Mouse (Mus musculus) limb, embryonic 12.5 days (tissue): ENCODE results near the gene Polr3gl. TPM values are rescaled to one million over a fixed set of nuclear protein-coding genes. Genes with fewer than 3 reads are reported as not detected.
"Not testable (repeated sequence)": the region's sequence is repeated elsewhere in the genome, so short reads cannot be mapped to it uniquely, and the experiment has no call there.

Experiments used
- ATAC-seq: fragments of 200-750 bp; cut with Nextera tagmentation; 2 replicates; pipeline ENCODE4 v1.8.0; 2017; ENCODE audit warnings: low read depth, moderate TSS enrichment; ENCODE audit not compliant: insufficient number of reproducible peaks, insufficient read depth, low FRiP score, low TSS enrichment
- H3K27ac ChIP-seq: fragments of 300-500 bp; sonication (generic); 2 replicates; pipeline ENCODE4 v1.5.1; 2016; ENCODE audit warnings: mild to moderate bottlenecking, moderate library complexity
- H3K27me3 ChIP-seq: fragments of 300-500 bp; sonication (generic); 2 replicates; pipeline ENCODE4 v1.6.1; 2016; ENCODE audit warnings: mild to moderate bottlenecking, moderate library complexity
- H3K36me3 ChIP-seq: fragments of 300-500 bp; sonication (generic); 2 replicates; pipeline ENCODE4 v1.6.1; 2016; ENCODE audit warnings: mild to moderate bottlenecking, moderate library complexity
- H3K4me1 ChIP-seq: fragments of 300-500 bp; sonication (generic); replicated peaks from 2 replicates; pipeline ENCODE4 v1.6.1; 2016
- H3K4me2 ChIP-seq: fragments of 300-500 bp; sonication (generic); 2 replicates; pipeline ENCODE4 v1.6.1; 2016; ENCODE audit warnings: mild to moderate bottlenecking, moderate library complexity
- H3K4me3 ChIP-seq: fragments of 300-500 bp; sonication (generic); replicated peaks from 2 replicates; pipeline ENCODE4 v1.5.1; 2016; ENCODE audit warnings: mild to moderate bottlenecking
- H3K9ac ChIP-seq: fragments of 300-500 bp; sonication (generic); replicated peaks from 2 replicates; pipeline ENCODE4 v1.6.1; 2016; ENCODE audit warnings: mild to moderate bottlenecking, moderate library complexity
- H3K9me3 ChIP-seq: fragments of 300-500 bp; sonication (generic); 2 replicates; pipeline ENCODE4 v1.6.1; 2016; ENCODE audit warnings: mild to moderate bottlenecking, moderate library complexity
- WGBS: fragments of 180-500 bp; shearing (Covaris S2); methylation state at CpG from one replicate; pipeline ENCODE4 v1.1.7; 2016; 5-methylcytosine and 5-hydroxymethylcytosine counted together
- polyA plus RNA-seq: library from polyadenylated mRNA; unstranded; fragments of >200 nt; fragmentation: Nextera tagmentation; extraction: Ambion mirVana; gene quantifications from 2 replicates; pipeline ENCODE4 v1.2.1, GENCODE M21; 2016

The Polr3gl gene
- polyA plus RNA-seq, 1 experiment from 2014 or later = 48.5 TPM

GRCm38 (mm10) chr3:96606618-96607017, 12.6 kb upstream of the Polr3gl start:
- Histone ChIP-seq H3K4me3 (no peak overlapping the region), H3K36me3 (peaks cover 13% of the 10 kb centered on the region; the same call in 1 of the 2 replicates), H3K27ac (no peak overlapping the region), H3K4me2 (no peak overlapping the region), H3K9me3 (no peaks in the 10 kb centered on the region), H3K4me1 (peaks cover 22% of the 10 kb centered on the region), H3K9ac (no peak overlapping the region), H3K27me3 (no peaks in the 10 kb centered on the region)
- WGBS = 90% methylated on average over 4 of the region's 4 CpGs
- ATAC-seq = no peak

- not testable (repeated sequence) for H3K9me3 ChIP-seq, H3K4me2 ChIP-seq, H3K4me3 ChIP-seq, ATAC-seq, H3K36me3 ChIP-seq, H3K27ac ChIP-seq, H3K27me3 ChIP-seq, H3K9ac ChIP-seq
- peaks cover 22% of the 10 kb centered on the region for H3K4me1 ChIP-seq
- 86% methylated on average over 4 of the region's 4 CpGs for WGBS
These were observed 12.0 kb upstream of the Polr3gl start for GRCm38 (mm10) chr3:96606007-96606406.

GRCm38 (mm10) chr3:96603311-96603710, 9.3 kb upstream of the Polr3gl start:
- peak overlapping the region; percentile 78 for H3K4me2 ChIP-seq
- no peak for ATAC-seq
- peaks cover 10% of the 10 kb centered on the region; the same call in 1 of the 2 replicates for H3K36me3 ChIP-seq
- peak overlapping the region; percentile 96 for H3K9ac ChIP-seq
- peaks cover 33% of the 10 kb centered on the region for H3K4me1 ChIP-seq
- no peak overlapping the region for H3K27ac ChIP-seq
- peak overlapping the region; percentile 87 for H3K4me3 ChIP-seq
- H3K9me3 ChIP-seq = no peaks in the 10 kb centered on the region
- 63% methylated on average over 5 of the region's 5 CpGs for WGBS
- H3K27me3 ChIP-seq = peaks cover 12% of the 10 kb centered on the region

- 34% methylated on average over 5 of the region's 5 CpGs for WGBS
- peak overlapping the region; percentile 96 for H3K9ac ChIP-seq
- H3K9me3 ChIP-seq = no peaks in the 10 kb centered on the region
- H3K27ac ChIP-seq = peak overlapping the region; percentile 94
- peaks cover 12% of the 10 kb centered on the region for H3K27me3 ChIP-seq
- peaks cover 35% of the 10 kb centered on the region for H3K4me1 ChIP-seq
- peak overlapping the region; percentile 87 for H3K4me3 ChIP-seq
- no peak for ATAC-seq
- peak overlapping the region; percentile 78 for H3K4me2 ChIP-seq
- H3K36me3 ChIP-seq = peaks cover 10% of the 10 kb centered on the region; the same call in 1 of the 2 replicates
These were observed 8.7 kb upstream of the Polr3gl start for GRCm38 (mm10) chr3:96602704-96603084.

GRCm38 (mm10) chr3:96601941-96602703, 8.1 kb upstream of the Polr3gl start:
- Histone ChIP-seq H3K4me1 (peaks cover 41% of the 10 kb centered on the region), H3K27ac (peak overlapping the region; percentile 94), H3K36me3 (peaks cover 10% of the 10 kb centered on the region; the same call in 1 of the 2 replicates), H3K4me2 (peak overlapping the region; percentile 78), H3K4me3 (peak overlapping the region; percentile 87), H3K9ac (peak overlapping the region; percentile 96), H3K27me3 (peaks cover 14% of the 10 kb centered on the region), H3K9me3 (no peaks in the 10 kb centered on the region)
- WGBS = 38% methylated on average over 10 of the region's 10 CpGs
- ATAC-seq = no peak

GRCm38 (mm10) chr3:96601251-96601787, 7.3 kb upstream of the Polr3gl start:
- Histone ChIP-seq H3K27me3 (peaks cover 22% of the 10 kb centered on the region), H3K36me3 (peaks cover 10% of the 10 kb centered on the region; the same call in 1 of the 2 replicates), H3K4me2 (peak overlapping the region; percentile 78), H3K9ac (peak overlapping the region; percentile 96), H3K4me3 (peak overlapping the region; percentile 87), H3K9me3 (no peaks in the 10 kb centered on the region), H3K27ac (peak overlapping the region; percentile 94), H3K4me1 (peaks cover 49% of the 10 kb centered on the region)
- 1% methylated on average over 33 of the region's 40 CpGs for WGBS
- peak; percentile 49 for ATAC-seq

GRCm38 (mm10) chr3:96600639-96601250, 6.8 kb upstream of the Polr3gl start, which contains the start of gene Lix1l:
Gene Lix1l (plus strand): TSS chr3:96601149.
- WGBS = 2% methylated on average over 27 of the region's 27 CpGs

GRCm38 (mm10) chr3:96599411-96599810, 5.4 kb upstream of the Polr3gl start:
- no peak overlapping the region; the same call in 1 of the 2 replicates for H3K4me3 ChIP-seq
- peaks cover 39% of the 10 kb centered on the region for H3K27me3 ChIP-seq
- peak overlapping the region; percentile 99; the same call in 1 of the 2 replicates for H3K4me2 ChIP-seq
- no peak for ATAC-seq
- H3K4me1 ChIP-seq = peaks cover 59% of the 10 kb centered on the region
- no peak overlapping the region for H3K9ac ChIP-seq
- whole genome bisulfite sequencing = 73% methylated on average over 3 of the region's 3 CpGs
- H3K27ac ChIP-seq = no peak overlapping the region
- 0 out of 2 replicates have a peak, but pooled peaks cover 2% of the 10 kb centered on the region for H3K36me3 ChIP-seq
- no peaks in the 10 kb centered on the region for H3K9me3 ChIP-seq

More at GRCm38 (mm10) chr3:96600639-96601250, 6.8 kb upstream of the Polr3gl start, which contains the start of gene Lix1l:
- H3K9ac ChIP-seq = peak within 1 kb of the TSS; percentile 96
- peak within 1 kb of the TSS; percentile 94 for H3K27ac ChIP-seq
- H3K27me3 ChIP-seq = peaks cover 28% of the 10 kb centered on the region
- no peaks in the 10 kb centered on the region for H3K9me3 ChIP-seq
- peaks cover 55% of the 10 kb centered on the region for H3K4me1 ChIP-seq
- H3K4me2 ChIP-seq = peak within 1 kb of the TSS; percentile 78
- peak within 1 kb of the TSS; percentile 87 for H3K4me3 ChIP-seq
- H3K36me3 ChIP-seq = peaks cover 10% of the 10 kb centered on the region; the same call in 1 of the 2 replicates
- ATAC-seq = peak; percentile 94

- Histone ChIP-seq H3K36me3 (no peaks in the 10 kb centered on the region), H3K9me3 (no peaks in the 10 kb centered on the region), H3K27me3 (peaks cover 39% of the 10 kb centered on the region), H3K4me2 (peak overlapping the region; percentile 99), H3K4me1 (peaks cover 59% of the 10 kb centered on the region), H3K27ac (no peak overlapping the region), H3K4me3 (peak overlapping the region; percentile 53), H3K9ac (no peak overlapping the region)
- 47% methylated on average over 8 of the region's 8 CpGs for WGBS
- no peak for ATAC-seq
These were observed 5.0 kb upstream of the Polr3gl start for GRCm38 (mm10) chr3:96599069-96599393.

- Histone ChIP-seq H3K27me3 (peaks cover 39% of the 10 kb centered on the region), H3K4me2 (peak overlapping the region; percentile 99), H3K36me3 (no peaks in the 10 kb centered on the region), H3K4me3 (peak overlapping the region; percentile 53), H3K9ac (peak overlapping the region; percentile 67), H3K4me1 (peaks cover 54% of the 10 kb centered on the region), H3K27ac (peak overlapping the region; percentile 67), H3K9me3 (no peaks in the 10 kb centered on the region)
- no peak for ATAC-seq
- WGBS = 1% methylated on average over 54 of the region's 54 CpGs
These were observed 4.4 kb upstream of the Polr3gl start for GRCm38 (mm10) chr3:96598156-96599068.
